Mouse (Mus musculus) embryonic facial prominence, embryonic 15.5 days (tissue): ENCODE measurements around the gene Ccdc78. TPM values are rescaled to one million over a fixed set of nuclear protein-coding genes. Genes with fewer than 3 reads are reported as not detected.
"Not testable (repeated sequence)": the region's sequence is repeated elsewhere in the genome, so short reads cannot be mapped to it uniquely, and the experiment has no call there.

Experiments used
- ATAC-seq: fragments of 200-750 bp; cut with Nextera tagmentation; 2 replicates; pipeline ENCODE4 v1.8.0; 2017; ENCODE audit warnings: low read depth, moderate TSS enrichment; ENCODE audit not compliant: insufficient number of reproducible peaks, low FRiP score, low TSS enrichment
- H3K27ac ChIP-seq: fragments of 300-500 bp; sonication (generic); replicated peaks from 2 replicates; pipeline ENCODE4 v1.5.1; 2015; ENCODE audit warnings: mild to moderate bottlenecking, inconsistent platforms
- H3K27me3 ChIP-seq: fragments of 300-500 bp; sonication (generic); 2 replicates; pipeline ENCODE4 v1.6.1; 2015; ENCODE audit warnings: inconsistent platforms
- H3K36me3 ChIP-seq: fragments of 300-500 bp; sonication (generic); 2 replicates; pipeline ENCODE4 v1.6.1; 2015; ENCODE audit warnings: mild to moderate bottlenecking, inconsistent platforms
- H3K4me1 ChIP-seq: fragments of 300-500 bp; sonication (generic); 2 replicates; pipeline ENCODE4 v1.6.1; 2015; ENCODE audit warnings: inconsistent platforms
- H3K4me2 ChIP-seq: fragments of 300-500 bp; sonication (generic); replicated peaks from 2 replicates; pipeline ENCODE4 v1.6.1; 2015; ENCODE audit warnings: mild to moderate bottlenecking, inconsistent platforms
- H3K4me3 ChIP-seq: fragments of 300-500 bp; sonication (generic); replicated peaks from 2 replicates; pipeline ENCODE4 v1.5.1; 2015; ENCODE audit warnings: mild to moderate bottlenecking, inconsistent platforms
- H3K9ac ChIP-seq: fragments of 300-500 bp; sonication (generic); 2 replicates; pipeline ENCODE4 v1.6.1; 2015; ENCODE audit warnings: inconsistent platforms
- H3K9me3 ChIP-seq: fragments of 300-500 bp; sonication (generic); replicated peaks from 2 replicates; pipeline ENCODE4 v1.6.1; 2016; ENCODE audit warnings: inconsistent platforms
- WGBS: fragments of 180-500 bp; shearing (Covaris S2); methylation state at CpG from one replicate; pipeline ENCODE4 v1.1.7; 2015; 5-methylcytosine and 5-hydroxymethylcytosine counted together
- polyA plus RNA-seq: library from polyadenylated mRNA; unstranded; fragments of >200 nt; fragmentation: Nextera tagmentation; extraction: Ambion mirVana; gene quantifications from 2 replicates; pipeline ENCODE4 v1.2.1, GENCODE M21; 2015

Ccdc78 gene
- 2.9 and 4.8 TPM in 2 replicates for polyA plus RNA-seq

- no peaks in the 10 kb centered on the region for H3K9me3 ChIP-seq
- H3K9ac ChIP-seq = peak within 1 kb of the TSS; percentile 70
- peak within 1 kb of the TSS; percentile 90 for H3K27ac ChIP-seq
- peaks cover 43% of the 10 kb centered on the region for H3K36me3 ChIP-seq
- peak within 1 kb of the TSS; percentile 78 for H3K4me3 ChIP-seq
- ATAC-seq = no peak
- WGBS = 80% methylated on average over 3 of the region's 3 CpGs
- peaks cover 37% of the 10 kb centered on the region for H3K4me1 ChIP-seq
- peak within 1 kb of the TSS; percentile 69 for H3K4me2 ChIP-seq
- H3K27me3 ChIP-seq = no peaks in the 10 kb centered on the region
Measured at GRCm38 (mm10) chr17:25786280-25786679, at the start of gene Ccdc78. Gene Ccdc78, plus strand, starts transcription at chr17:25786580.

GRCm38 (mm10) chr17:25738861-25739260, 47.5 kb upstream of the Ccdc78 start:
- 77% methylated on average over 7 of the region's 7 CpGs for WGBS
- H3K27ac ChIP-seq = no peak overlapping the region

GRCm38 (mm10) chr17:25741471-25741870, 44.9 kb upstream of the Ccdc78 start:
- H3K27ac ChIP-seq, H3K9me3 ChIP-seq, ATAC-seq, H3K4me2 ChIP-seq, H3K4me3 ChIP-seq, H3K4me1 ChIP-seq, H3K9ac ChIP-seq, H3K36me3 ChIP-seq, H3K27me3 ChIP-seq: not testable (repeated sequence)
- whole genome bisulfite sequencing = 65% methylated on average over 12 of the region's 12 CpGs

More at GRCm38 (mm10) chr17:25738861-25739260, 47.5 kb upstream of the Ccdc78 start:
- Histone ChIP-seq H3K36me3 (no peaks in the 10 kb centered on the region), H3K4me3 (no peak overlapping the region), H3K27me3 (peaks cover 5% of the 10 kb centered on the region; the same call in 1 of the 2 replicates), H3K4me2 (no peak overlapping the region), H3K9me3 (no peaks in the 10 kb centered on the region), H3K9ac (no peak overlapping the region), H3K4me1 (no peaks in the 10 kb centered on the region)
- ATAC-seq = no peak

- H3K27me3 ChIP-seq = no peaks in the 10 kb centered on the region
- no peaks in the 10 kb centered on the region for H3K36me3 ChIP-seq
- 89% methylated on average over 9 of the region's 9 CpGs for WGBS
- no peak overlapping the region for H3K27ac ChIP-seq
- H3K9ac ChIP-seq = no peak overlapping the region
- no peak overlapping the region for H3K4me2 ChIP-seq
- no peaks in the 10 kb centered on the region for H3K4me1 ChIP-seq
- H3K4me3 ChIP-seq = no peak overlapping the region
- ATAC-seq = no peak
- H3K9me3 ChIP-seq = no peaks in the 10 kb centered on the region
Measured at GRCm38 (mm10) chr17:25743831-25744230, 42.5 kb upstream of the Ccdc78 start.

GRCm38 (mm10) chr17:25744311-25744710, 42.1 kb upstream of the Ccdc78 start:
- Histone ChIP-seq H3K36me3 (no peaks in the 10 kb centered on the region), H3K9me3 (no peaks in the 10 kb centered on the region), H3K27me3 (no peaks in the 10 kb centered on the region), H3K9ac (no peak overlapping the region), H3K4me3 (no peak overlapping the region), H3K4me1 (no peaks in the 10 kb centered on the region), H3K27ac (no peak overlapping the region), H3K4me2 (no peak overlapping the region)
- ATAC-seq = no peak
- 73% methylated on average over 10 of the region's 10 CpGs for WGBS

- Histone ChIP-seq H3K4me1 (peaks cover 7% of the 10 kb centered on the region; the same call in 1 of the 2 replicates), H3K27me3 (no peaks in the 10 kb centered on the region), H3K36me3 (no peaks in the 10 kb centered on the region), H3K27ac (no peak overlapping the region), H3K9ac (no peak overlapping the region), H3K4me3 (no peak overlapping the region), H3K9me3 (no peaks in the 10 kb centered on the region), H3K4me2 (no peak overlapping the region)
- 93% methylated on average over 4 of the region's 4 CpGs for WGBS
- ATAC-seq = no peak
Measured at GRCm38 (mm10) chr17:25748238-25748637, 38.1 kb upstream of the Ccdc78 start.

GRCm38 (mm10) chr17:25749314-25749713, 37.1 kb upstream of the Ccdc78 start:
- WGBS = 79% methylated on average over 6 of the region's 6 CpGs
- peaks cover 7% of the 10 kb centered on the region; the same call in 1 of the 2 replicates for H3K4me1 ChIP-seq
- no peak overlapping the region for H3K4me2 ChIP-seq
- H3K27me3 ChIP-seq = no peaks in the 10 kb centered on the region
- ATAC-seq = no peak
- H3K4me3 ChIP-seq = no peak overlapping the region
- no peaks in the 10 kb centered on the region for H3K36me3 ChIP-seq
- no peak overlapping the region for H3K9ac ChIP-seq
- no peak overlapping the region for H3K27ac ChIP-seq
- no peaks in the 10 kb centered on the region for H3K9me3 ChIP-seq

- Histone ChIP-seq H3K4me3 (no peak overlapping the region), H3K9me3 (no peaks in the 10 kb centered on the region), H3K4me2 (no peak overlapping the region), H3K27ac (no peak overlapping the region), H3K9ac (no peak overlapping the region), H3K4me1 (peaks cover 7% of the 10 kb centered on the region; the same call in 1 of the 2 replicates), H3K36me3 (no peaks in the 10 kb centered on the region), H3K27me3 (no peaks in the 10 kb centered on the region)
- 38% methylated on average over 5 of the region's 5 CpGs for WGBS
- ATAC-seq = no peak
Measured at GRCm38 (mm10) chr17:25751446-25751845, 34.9 kb upstream of the Ccdc78 start.

- Histone ChIP-seq H3K4me1 (peaks cover 7% of the 10 kb centered on the region; the same call in 1 of the 2 replicates), H3K27me3 (no peaks in the 10 kb centered on the region), H3K4me3 (no peak within 1 kb of the TSS), H3K27ac (no peak within 1 kb of the TSS), H3K4me2 (no peak within 1 kb of the TSS), H3K9ac (no peak within 1 kb of the TSS), H3K36me3 (no peaks in the 10 kb centered on the region), H3K9me3 (no peaks in the 10 kb centered on the region)
- 82% methylated on average over 9 of the region's 9 CpGs for WGBS
- ATAC-seq = no peak
Measured at GRCm38 (mm10) chr17:25754241-25754640, 32.1 kb upstream of the Ccdc78 start, which contains the start of gene Msln. Gene Msln, minus strand, starts transcription at chr17:25754378.

- H3K9me3 ChIP-seq = no peaks in the 10 kb centered on the region
- H3K9ac ChIP-seq = no peak overlapping the region
- no peak overlapping the region for H3K4me3 ChIP-seq
- H3K27me3 ChIP-seq = no peaks in the 10 kb centered on the region
- ATAC-seq = no peak
- no peak overlapping the region for H3K4me2 ChIP-seq
- 72% methylated on average over 4 of the region's 4 CpGs for WGBS
- H3K36me3 ChIP-seq = no peaks in the 10 kb centered on the region
- no peak overlapping the region for H3K27ac ChIP-seq
- H3K4me1 ChIP-seq = peaks cover 7% of the 10 kb centered on the region; the same call in 1 of the 2 replicates
Measured at GRCm38 (mm10) chr17:25755086-25755485, 31.3 kb upstream of the Ccdc78 start.

- no peak for ATAC-seq
- no peak overlapping the region for H3K9ac ChIP-seq
- H3K36me3 ChIP-seq = no peaks in the 10 kb centered on the region
- no peak overlapping the region for H3K4me2 ChIP-seq
- H3K9me3 ChIP-seq = no peaks in the 10 kb centered on the region
- H3K27me3 ChIP-seq = no peaks in the 10 kb centered on the region
- 29% methylated on average over 4 of the region's 4 CpGs for WGBS
- no peak overlapping the region for H3K27ac ChIP-seq
- peaks cover 7% of the 10 kb centered on the region; the same call in 1 of the 2 replicates for H3K4me1 ChIP-seq
- H3K4me3 ChIP-seq = no peak overlapping the region
Measured at GRCm38 (mm10) chr17:25755627-25756377, 30.6 kb upstream of the Ccdc78 start.
